Mouse (Mus musculus) cortical plate, adult 2 months (tissue): Measurements from ENCODE around the gene Gde1.

Experiments
- CTCF ChIP-seq: fragments of 200-500 bp; IDR thresholded peaks from 2 replicates; pipeline ENCODE4 v1.5.1; 2011; ENCODE audit warnings: mild to moderate bottlenecking, control low read depth, low read length; ENCODE audit not compliant: insufficient read depth; ENCODE audit errors: extremely low read depth
- POLR2A ChIP-seq: fragments of 200-500 bp; IDR thresholded peaks from 2 replicates; pipeline ENCODE4 v1.6.1; 2011; ENCODE audit warnings: mild to moderate bottlenecking, low read length, control low read depth; ENCODE audit not compliant: insufficient read depth; ENCODE audit errors: extremely low read depth

DNA sequence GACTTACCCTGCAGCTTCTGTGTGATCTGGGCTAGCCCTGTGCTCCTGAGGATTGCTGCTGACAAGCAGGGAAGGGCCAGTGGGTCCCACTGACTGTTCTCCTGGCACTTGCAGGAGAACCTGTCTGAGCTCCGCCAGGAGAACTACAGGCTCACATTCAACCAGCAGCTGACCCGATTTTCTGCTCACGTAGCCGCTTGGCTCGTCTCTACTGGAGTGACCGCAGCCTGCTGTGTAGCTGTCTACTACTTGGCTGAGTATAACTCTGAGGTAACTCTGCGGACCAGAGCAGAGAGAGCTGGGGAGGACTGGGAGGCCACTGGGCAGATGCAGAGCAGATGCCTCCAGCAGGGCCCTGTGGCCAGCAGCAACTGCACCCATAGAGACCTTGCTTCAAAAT, 56.2 kb downstream of the Gde1 start:
- TF ChIP-seq CTCF (no peak), POLR2A (no peak)
